Mouse (Mus musculus) cortical plate, adult 2 months (tissue): ENCODE results near the gene Rnase10.

ENCODE experiments used
- CTCF ChIP-seq: fragments of 200-500 bp; IDR thresholded peaks from 2 replicates; pipeline ENCODE4 v1.5.1; 2011; ENCODE audit warnings: mild to moderate bottlenecking, control low read depth, low read length; ENCODE audit not compliant: insufficient read depth; ENCODE audit errors: extremely low read depth
- POLR2A ChIP-seq: fragments of 200-500 bp; IDR thresholded peaks from 2 replicates; pipeline ENCODE4 v1.6.1; 2011; ENCODE audit warnings: mild to moderate bottlenecking, low read length, control low read depth; ENCODE audit not compliant: insufficient read depth; ENCODE audit errors: extremely low read depth

DNA sequence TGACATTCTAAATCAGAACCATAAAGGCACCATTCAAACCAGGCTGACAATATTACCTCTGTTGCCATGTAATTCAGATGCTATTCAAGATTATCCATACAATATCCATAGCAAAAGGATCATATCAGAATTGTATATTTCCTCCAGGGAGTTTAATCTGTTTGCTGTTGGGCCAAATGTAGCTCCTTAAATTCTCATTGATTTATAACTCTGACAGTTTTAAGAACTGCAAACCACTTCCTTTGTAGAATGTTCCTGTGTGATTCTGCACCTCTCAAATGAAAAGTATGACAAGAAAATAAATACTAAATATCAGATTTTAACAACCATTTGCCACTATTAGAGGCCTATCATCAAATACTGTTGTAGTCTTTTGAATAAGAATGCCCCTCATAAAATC lies 8.2 kb downstream of the Rnase10 start:
- TF ChIP-seq POLR2A = no peak
- TF ChIP-seq CTCF = no peak
